Mouse (Mus musculus) brown adipose tissue, adult 24 weeks (tissue): Measurements from ENCODE around the gene March10. TPM values are rescaled to one million over a fixed set of nuclear protein-coding genes. Genes with fewer than 3 reads are reported as not detected.

Source experiments
- H3K27ac ChIP-seq: fragments of 200-500 bp; replicated peaks from 2 replicates; pipeline ENCODE4 v1.5.1; 2012; ENCODE audit warnings: low read depth, mild to moderate bottlenecking, low read length
- H3K4me1 ChIP-seq: fragments of 200-500 bp; 2 replicates; pipeline ENCODE4 v1.6.1; 2012; ENCODE audit warnings: low read length, mixed read lengths; ENCODE audit not compliant: control insufficient read depth, insufficient read depth, insufficient read length
- H3K4me3 ChIP-seq: fragments of 200-500 bp; 2 replicates; pipeline ENCODE4 v1.5.1; 2012; ENCODE audit warnings: low read depth, mild to moderate bottlenecking, low read length, moderate library complexity; ENCODE audit not compliant: insufficient read depth
- polyA plus RNA-seq: library from polyadenylated mRNA; stranded (reverse); fragments of >200 nt; gene quantifications from 2 replicates; pipeline ENCODE4 v1.2.4, GENCODE M21; 2012; ENCODE audit not compliant: missing spikeins, insufficient read depth, insufficient read length

The March10 gene
- polyA plus RNA-seq, 1 experiment: not detected

GRCm38 (mm10) chr11:105363598-105364385, 92.7 kb downstream of the March10 start:
- Histone ChIP-seq H3K4me1 (peaks cover 19% of the 10 kb centered on the region), H3K27ac (peak overlapping the region; percentile 93), H3K4me3 (peak overlapping the region; percentile 86)

DNA sequence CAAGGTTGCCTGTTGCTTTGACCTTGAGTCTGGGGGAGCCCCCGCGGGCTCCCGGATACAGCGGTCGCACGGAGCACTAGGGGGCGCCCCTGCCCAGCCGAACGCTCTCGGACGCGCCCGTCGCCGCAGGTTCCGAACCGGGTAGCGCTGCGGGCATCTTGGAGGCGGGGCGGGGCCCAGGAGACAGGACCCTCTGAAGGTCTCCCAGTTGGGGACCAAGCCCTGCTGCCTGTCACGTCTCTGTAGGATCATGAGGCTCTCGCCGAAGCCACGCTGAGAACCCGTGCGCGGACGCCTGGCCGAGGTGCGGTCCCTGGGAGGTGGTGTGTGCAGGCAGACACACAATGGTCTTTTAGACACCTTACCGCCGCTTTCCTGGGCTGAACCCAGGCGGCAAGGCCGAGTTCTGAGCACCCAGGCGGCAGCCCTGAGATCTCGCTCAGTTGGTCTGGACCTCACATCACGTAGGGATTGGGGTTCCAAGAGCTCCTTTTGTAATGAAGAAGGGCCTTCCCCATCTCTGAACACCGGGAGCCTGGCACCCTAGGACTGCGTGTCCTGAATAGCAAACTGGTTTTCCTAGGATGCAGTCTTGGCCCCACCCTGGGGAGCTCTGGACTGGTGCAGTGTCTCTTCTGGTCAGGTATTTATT, 93.5 kb downstream of the March10 start:
- Histone ChIP-seq H3K4me3 (peak overlapping the region; percentile 86), H3K4me1 (peaks cover 13% of the 10 kb centered on the region), H3K27ac (peak overlapping the region; percentile 37)

DNA sequence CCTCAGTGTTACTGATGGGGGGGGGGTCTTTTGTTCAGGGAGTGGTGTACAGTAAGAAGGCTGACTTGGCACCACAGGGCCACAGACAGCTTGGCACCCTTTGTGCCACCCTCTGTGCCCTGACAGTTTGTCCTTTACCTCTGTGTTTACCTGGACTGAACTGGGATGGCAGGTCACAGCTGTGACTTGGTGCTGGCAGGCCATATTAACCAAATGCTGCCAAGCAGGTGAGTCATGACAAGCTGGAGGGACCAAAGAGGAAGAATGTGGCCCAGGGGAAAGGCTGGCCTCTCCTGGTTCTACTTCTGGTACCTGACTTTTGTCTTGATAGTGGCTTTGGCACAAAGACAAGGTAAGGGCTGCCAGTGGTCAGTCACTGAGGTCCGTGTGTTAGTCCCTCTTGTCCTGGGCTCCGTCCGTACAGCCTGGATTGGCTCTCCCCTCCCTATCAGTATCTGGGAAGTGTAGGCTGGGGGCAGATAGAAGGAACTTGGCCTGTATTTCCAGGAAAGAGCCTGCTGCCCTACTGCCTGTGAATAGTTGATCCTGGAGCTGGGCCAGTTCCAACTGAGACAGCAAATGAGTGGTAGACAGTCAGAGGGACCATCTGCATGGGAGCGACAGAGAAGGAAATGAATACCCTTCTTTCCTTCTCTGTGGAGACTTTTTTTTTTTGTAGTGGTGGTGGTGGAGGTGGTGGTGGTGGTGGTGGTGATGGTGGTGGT, 94.3 kb downstream of the March10 start:
- Histone ChIP-seq H3K4me1 (peaks cover 13% of the 10 kb centered on the region), H3K4me3 (no peak overlapping the region), H3K27ac (no peak overlapping the region)

GRCm38 (mm10) chr11:105356301-105356700, 100.2 kb downstream of the March10 start:
- Histone ChIP-seq H3K27ac (no peak overlapping the region), H3K4me3 (no peak overlapping the region), H3K4me1 (peaks cover 6% of the 10 kb centered on the region)

DNA sequence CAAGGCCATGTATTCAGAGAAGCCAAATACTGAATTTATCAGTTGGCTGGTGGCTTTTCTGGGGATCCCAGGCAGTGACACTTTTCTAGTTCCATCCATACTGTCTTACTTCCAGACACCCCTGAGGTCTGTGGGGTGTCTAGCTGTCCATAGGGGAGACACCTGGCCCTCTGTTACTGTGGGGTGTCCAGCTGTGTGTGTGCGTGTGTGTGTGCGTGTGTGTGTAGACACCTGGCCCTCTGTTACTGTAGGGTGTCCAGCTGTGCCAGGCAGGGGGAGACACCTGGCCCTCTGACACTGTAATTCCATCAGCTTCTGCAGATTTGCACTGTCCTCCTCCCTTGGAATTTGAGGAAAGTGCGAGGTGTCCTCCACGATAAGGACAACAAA, 102.6 kb downstream of the March10 start:
- Histone ChIP-seq H3K4me3 (no peak overlapping the region), H3K27ac (no peak overlapping the region), H3K4me1 (peaks cover 6% of the 10 kb centered on the region)

- Histone ChIP-seq H3K4me3 (no peak overlapping the region), H3K27ac (peak overlapping the region; percentile 63), H3K4me1 (peaks cover 6% of the 10 kb centered on the region)
Observed at GRCm38 (mm10) chr11:105352954-105353890, 103.3 kb downstream of the March10 start.

DNA sequence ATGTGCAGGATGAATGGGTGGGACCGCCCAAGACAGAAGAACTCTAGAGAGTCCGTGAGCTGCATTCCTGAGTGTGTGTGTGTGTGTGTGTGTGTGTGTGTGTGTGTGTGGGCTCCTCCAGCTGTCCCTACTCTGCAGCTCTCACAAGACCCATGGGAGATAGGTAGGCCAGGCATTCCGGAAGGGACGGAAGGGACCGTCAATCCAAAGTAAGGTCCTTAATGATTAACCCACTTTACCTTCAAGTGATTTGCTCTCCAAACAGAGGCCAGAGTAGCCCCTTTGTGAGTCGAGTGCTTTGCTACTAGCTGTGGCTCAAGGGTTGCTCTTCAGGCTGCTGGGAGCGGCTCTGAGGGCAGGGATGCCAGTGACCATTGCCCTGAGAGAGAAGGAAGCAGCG, 104.4 kb downstream of the March10 start:
- Histone ChIP-seq H3K4me1 (peaks cover 6% of the 10 kb centered on the region), H3K27ac (no peak overlapping the region)

DNA sequence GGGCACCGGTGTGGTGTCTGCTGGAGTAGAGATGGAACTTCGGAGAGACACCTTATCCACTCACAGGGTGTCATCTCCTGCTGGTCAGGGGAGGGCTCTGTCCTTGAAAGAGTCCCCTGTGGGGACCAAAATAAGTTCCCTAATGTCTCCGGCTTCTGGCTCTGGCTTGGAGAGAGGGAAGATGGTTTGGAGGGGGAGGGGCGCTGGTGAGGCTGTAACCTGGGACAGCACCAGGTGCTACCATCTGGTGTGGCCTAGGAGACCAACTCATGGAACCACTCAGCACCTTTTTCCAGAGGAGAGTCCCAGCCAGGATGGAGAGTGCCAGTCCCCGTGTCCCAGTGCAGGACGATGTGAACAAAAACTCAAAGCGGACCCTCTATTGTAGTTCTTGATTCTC, 105.9 kb downstream of the March10 start:
- no peak overlapping the region for H3K27ac ChIP-seq
- H3K4me1 ChIP-seq: peaks cover 6% of the 10 kb centered on the region
- H3K4me3 ChIP-seq: no peak overlapping the region

More for the DNA sequence above, 104.4 kb downstream of the March10 start:
- H3K4me3 ChIP-seq: no peak overlapping the region

GRCm38 (mm10) chr11:105349780-105350324, 106.7 kb downstream of the March10 start:
- peaks cover 6% of the 10 kb centered on the region for H3K4me1 ChIP-seq
- no peak overlapping the region for H3K27ac ChIP-seq
- no peak overlapping the region for H3K4me3 ChIP-seq

- Histone ChIP-seq H3K27ac (no peak overlapping the region), H3K4me3 (no peak overlapping the region), H3K4me1 (peaks cover 3% of the 10 kb centered on the region; the same call in 1 of the 2 replicates)
Observed at GRCm38 (mm10) chr11:105348495-105348982, 108.0 kb downstream of the March10 start.

GRCm38 (mm10) chr11:105347162-105348161, 109.1 kb downstream of the March10 start:
- no peaks in the 10 kb centered on the region for H3K4me1 ChIP-seq
- H3K4me3 ChIP-seq: no peak overlapping the region
- no peak overlapping the region for H3K27ac ChIP-seq

- Histone ChIP-seq H3K27ac (no peak overlapping the region), H3K4me1 (no peaks in the 10 kb centered on the region), H3K4me3 (no peak overlapping the region)
Observed at GRCm38 (mm10) chr11:105345284-105345683, 111.3 kb downstream of the March10 start.

- Histone ChIP-seq H3K4me3 (no peak overlapping the region), H3K27ac (no peak overlapping the region), H3K4me1 (no peaks in the 10 kb centered on the region)
Observed at GRCm38 (mm10) chr11:105338596-105339390, 117.7 kb downstream of the March10 start.
